8 mouse cellular contexts compared by ENCODE assay signal in the genomic region with DNA sequence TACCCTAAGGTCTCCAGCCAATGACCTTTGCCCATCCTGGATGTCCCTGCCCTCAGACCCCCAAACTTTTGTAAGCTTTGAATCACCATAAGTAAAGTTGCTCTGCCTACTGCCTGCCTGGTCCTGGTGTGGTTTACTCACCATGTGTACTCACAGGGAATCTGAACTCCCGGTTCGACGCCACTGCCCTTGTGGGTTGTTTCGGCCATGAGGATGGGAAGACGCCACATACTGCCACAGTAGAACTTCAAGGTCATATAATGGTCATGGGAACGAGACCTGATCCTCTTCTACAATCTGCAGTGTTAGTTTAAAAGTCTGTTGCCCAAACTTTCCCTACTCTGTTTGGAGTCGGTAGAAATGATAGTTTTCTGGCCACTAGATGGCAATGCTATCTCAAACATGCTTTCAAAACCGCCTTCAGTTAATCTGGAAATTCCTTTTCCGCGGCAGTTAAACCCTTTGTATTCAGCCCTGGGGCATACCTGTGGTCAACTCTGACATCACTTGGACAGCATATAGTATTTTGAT. TPM values are rescaled to one million over a fixed set of nuclear protein-coding genes. Genes with fewer than 3 reads are reported as not detected.
DNase-seq lines count a peak whose midpoint lies in the region; ATAC-seq lines count a peak whose summit lies in the region.

No protein-coding gene starts in this region.

- H3K9ac ChIP-seq in forebrain, embryonic 11.5 days (ENCODE audit: low read length): no peak overlapping the region
- no peak overlapping the region for H3K9ac ChIP-seq in midbrain, embryonic 14.5 days (replicated peaks; ENCODE audit: low read length)

- no peak overlapping the region for H3K4me2 ChIP-seq in forebrain, embryonic 11.5 days (ENCODE audit: low read depth, low read length, severe bottlenecking)
- H3K4me2 ChIP-seq in midbrain, embryonic 14.5 days (ENCODE audit: low read length): no peak overlapping the region

- no peaks in the 10 kb centered on the region for H3K4me1 ChIP-seq in forebrain, embryonic 11.5 days (replicated peaks; ENCODE audit: control insufficient read depth, insufficient read depth, low read length)
- H3K4me1 ChIP-seq in midbrain, embryonic 14.5 days (ENCODE audit: control insufficient read depth, insufficient read depth, low read length): no peaks in the 10 kb centered on the region

- 47% methylated on average over 10 of the region's 10 CpGs for WGBS in forebrain, embryonic 11.5 days
- 48% methylated on average over 10 of the region's 10 CpGs for WGBS in midbrain, embryonic 14.5 days

- peak; percentile 53; the same call in 1 of the 2 replicates for ATAC-seq in forebrain, embryonic 11.5 days (replicated peaks; ENCODE audit: low FRiP score)
- ATAC-seq in midbrain, embryonic 14.5 days (ENCODE audit: low FRiP score, low TSS enrichment): peak; percentile 58; the same call in 1 of the 2 replicates

- no peaks in the 10 kb centered on the region for H3K27me3 ChIP-seq in forebrain, embryonic 11.5 days (ENCODE audit: control insufficient read depth, insufficient read depth, low read length)
- no peaks in the 10 kb centered on the region for H3K27me3 ChIP-seq in midbrain, embryonic 14.5 days (ENCODE audit: control insufficient read depth, insufficient read depth, low read length)

- no peaks in the 10 kb centered on the region for H3K36me3 ChIP-seq in forebrain, embryonic 11.5 days (ENCODE audit: control insufficient read depth, insufficient read depth, low read length)
- H3K36me3 ChIP-seq in midbrain, embryonic 14.5 days (ENCODE audit: control insufficient read depth, insufficient read depth, low read length): no peaks in the 10 kb centered on the region

- no peak overlapping the region for H3K27ac ChIP-seq in forebrain, embryonic 11.5 days (ENCODE audit: low read depth, low read length)
- H3K27ac ChIP-seq in midbrain, embryonic 14.5 days (replicated peaks; ENCODE audit: low read depth, low read length): no peak overlapping the region

- H3K9me3 ChIP-seq in forebrain, embryonic 11.5 days (ENCODE audit: control insufficient read depth, low read length): no peaks in the 10 kb centered on the region
- no peaks in the 10 kb centered on the region for H3K9me3 ChIP-seq in midbrain, embryonic 14.5 days (ENCODE audit: control insufficient read depth, low read length)

- no peak overlapping the region for H3K4me3 ChIP-seq in forebrain, embryonic 11.5 days (ENCODE audit: low read depth, low read length)
- no peak overlapping the region for H3K4me3 ChIP-seq in midbrain, embryonic 14.5 days (replicated peaks; ENCODE audit: low read depth, low read length)

- peak; percentile 6 to 10 for DNase-seq in left cerebral cortex, adult 18-20 months (ENCODE audit: low spot score in 2 of 2)
- no peak for DNase-seq in left cerebral cortex, adult 11 months (ENCODE audit: low spot score)
- peak; percentile 35 for DNase-seq in ZHBTc4 (ENCODE audit: low read depth, low spot score)
- DNase-seq in forebrain, embryonic 11.5 days (ENCODE audit: low spot score): no peak
- peak; percentile 56 for DNase-seq in kidney, adult 18-20 months
- peak; percentile 83 for DNase-seq in midbrain, embryonic 14.5 days
- no peak for DNase-seq in ovary, postnatal 10 days (ENCODE audit: low spot score)
- DNase-seq in testis, postnatal 14 days (ENCODE audit: low spot score): no peak

RNA-seq across cellular contexts. Expression of gene Hao2, which starts 2.1 kb away (rescaled TPM):
- total RNA-seq in left cerebral cortex, adult 18-20 months (2021): not detected
- polyA plus RNA-seq in forebrain, embryonic 11.5 days (2014; fragmentation: Nextera tagmentation; extraction: Ambion mirVana): not detected in 2 replicates
- polyA plus RNA-seq in midbrain, embryonic 14.5 days (2014; fragmentation: Nextera tagmentation; extraction: Ambion mirVana): not detected in 2 replicates

RNA-seq across cellular contexts. Expression of gene Hsd3b1, which starts 35.5 kb away (rescaled TPM):
- total RNA-seq in left cerebral cortex, adult 18-20 months (2021): not detected
- 0.44 TPM in 1 of 2 replicates, not detected in the other for polyA plus RNA-seq in forebrain, embryonic 11.5 days (2014; fragmentation: Nextera tagmentation; extraction: Ambion mirVana)
- 0.29 TPM in 1 of 2 replicates, not detected in the other for polyA plus RNA-seq in midbrain, embryonic 14.5 days (2014; fragmentation: Nextera tagmentation; extraction: Ambion mirVana)

Comparison
In these comparisons a context has a peak if more than half of its experiments do, and no peak if none do; other contexts are left out.
1. DNase-seq: peak in left cerebral cortex, adult 18-20 months (2 of 2), ZHBTc4 (single experiment), kidney, adult 18-20 months (single experiment) and midbrain, embryonic 14.5 days (single experiment); none in left cerebral cortex, adult 11 months (single experiment), forebrain, embryonic 11.5 days (single experiment), ovary, postnatal 10 days (single experiment) and testis, postnatal 14 days (single experiment).